Mouse (Mus musculus) ES-E14 (cell line): ENCODE results near the gene Nmnat2. TPM values are rescaled to one million over a fixed set of nuclear protein-coding genes. Genes with fewer than 3 reads are reported as not detected.
"Not testable (repeated sequence)": the region's sequence is repeated elsewhere in the genome, so short reads cannot be mapped to it uniquely, and the experiment has no call there.

Experiments
- DNase-seq: peaks from one replicate; pipeline ENCODE4 v3.0.0-alpha.2; 2013; ENCODE audit warnings: low read depth, low spot score
- H3K27ac ChIP-seq: 2 replicates; pipeline ENCODE4 v1.5.1; 2012; ENCODE audit warnings: low read depth, mild to moderate bottlenecking, low read length, moderate library complexity, mixed read lengths; ENCODE audit not compliant: poor library complexity, insufficient read depth, severe bottlenecking
- H3K36me3 ChIP-seq: 2 replicates; pipeline ENCODE4 v1.6.1; 2012; ENCODE audit warnings: mild to moderate bottlenecking, low read length, moderate library complexity, mixed read lengths; ENCODE audit not compliant: control insufficient read depth, poor library complexity, insufficient read depth, severe bottlenecking
- H3K4me1 ChIP-seq, 2 experiments: fragments of 150-350 bp in 1 of 2; sonication (generic) in 1 of 2; 2 replicates each; pipeline ENCODE4 v1.6.1; 2012; ENCODE audit warnings: low read length in 2 of 2, mild to moderate bottlenecking in 1 of 2, mixed read lengths in 1 of 2; ENCODE audit not compliant: control insufficient read depth in 2 of 2, insufficient read depth in 2 of 2, poor library complexity in 1 of 2
- H3K4me3 ChIP-seq, 2 experiments: fragments of 150-350 bp in 1 of 2; sonication (generic) in 1 of 2; 2 replicates each; pipeline ENCODE4 v1.5.1; 2012; ENCODE audit warnings: low read length in 2 of 2, low read depth in 1 of 2, mild to moderate bottlenecking in 1 of 2, mixed read lengths in 1 of 2; ENCODE audit not compliant: insufficient read depth in 1 of 2, poor library complexity in 1 of 2, severe bottlenecking in 1 of 2
- H3K9ac ChIP-seq: 2 replicates; pipeline ENCODE4 v1.6.1; 2012; ENCODE audit warnings: low read depth, mild to moderate bottlenecking, low read length, mixed read lengths; ENCODE audit not compliant: poor library complexity, insufficient read depth, severe bottlenecking
- H3K9me3 ChIP-seq: fragments of 150-350 bp; sonication (generic); 2 replicates; pipeline ENCODE4 v1.6.1; 2012; ENCODE audit warnings: low read depth, mild to moderate bottlenecking, low read length; ENCODE audit not compliant: control insufficient read depth, insufficient read depth
- CHD2 ChIP-seq: IDR thresholded peaks from 2 replicates; pipeline ENCODE4 v1.6.1; 2014; ENCODE audit warnings: mild to moderate bottlenecking, low read depth, low read length, inconsistent platforms
- HCFC1 ChIP-seq: IDR thresholded peaks from 2 replicates; pipeline ENCODE4 v1.6.1; 2012; ENCODE audit warnings: low read length, inconsistent platforms, borderline replicate concordance; ENCODE audit not compliant: insufficient read depth
- MAFK ChIP-seq: IDR thresholded peaks from 2 replicates; pipeline ENCODE4 v1.6.1; 2014; ENCODE audit warnings: mild to moderate bottlenecking, low read depth, low read length, inconsistent platforms; ENCODE audit not compliant: insufficient read depth
- ZC3H11A ChIP-seq: IDR thresholded peaks from 2 replicates; pipeline ENCODE4 v1.6.1; 2012; ENCODE audit warnings: low read depth, mild to moderate bottlenecking, inconsistent platforms, low read length, borderline replicate concordance
- ZNF384 ChIP-seq: IDR thresholded peaks from 2 replicates; pipeline ENCODE4 v1.6.1; 2012; ENCODE audit warnings: low read depth, low read length, inconsistent platforms
- in situ Hi-C, 2 experiments: fragments of 600-800 bp; cut with MboI; formaldehyde crosslinking; loops; one replicate each; pipeline ENCODE4 v1.15.1; 2025; ENCODE audit warnings: low sequenced_read_pairs in 2 of 2, inconsistent platforms in 1 of 2; ENCODE audit not compliant: unreplicated experiment in 2 of 2
- total RNA-seq: library from RNA; depleted of rRNA; stranded (reverse); fragments of 300-350 nt; gene quantifications from 2 replicates; pipeline ENCODE4 v1.2.3, GENCODE M21; 2012

Gene Nmnat2
- total RNA-seq, 1 experiment, result 24.8 TPM

- peaks cover 0 to 5% of the 10 kb centered on the region in 2 experiments; a peak in 1 of 4 replicates for H3K4me1 ChIP-seq
- H3K9ac ChIP-seq, result no peak overlapping the region
- H3K9me3 ChIP-seq, result no peaks in the 10 kb centered on the region
- in situ Hi-C loops, result loop anchor here (25.0 kb wide), 1 partner anchor 289 kb away; no protein-coding TSS in a partner anchor
- TF ChIP-seq ZNF384, result no peak
- TF ChIP-seq ZC3H11A, result no peak
- TF ChIP-seq HCFC1, result no peak
- TF ChIP-seq MAFK, result no peak
- TF ChIP-seq CHD2, result no peak
- H3K4me3 ChIP-seq, result no peak overlapping the region
- H3K36me3 ChIP-seq, result peaks cover 9% of the 10 kb centered on the region
- no peak overlapping the region for H3K27ac ChIP-seq
- no peak for DNase-seq
Observed at GRCm38 (mm10) chr1:153075955-153076354, 121.2 kb downstream of the Nmnat2 start.

- DNase-seq, H3K36me3 ChIP-seq, H3K27ac ChIP-seq, H3K9me3 ChIP-seq: not testable (repeated sequence)
- in situ Hi-C loops, result loop anchor here (25.0 kb wide), 1 partner anchor 296 kb away; no protein-coding TSS in a partner anchor
- Histone ChIP-seq H3K9ac (peak overlapping the region; percentile 54; the same call in 1 of the 2 replicates), H3K4me1 (peaks cover 6 to 17% of the 10 kb centered on the region in 2 experiments; a peak in 3 of 4 replicates), H3K4me3 (peak overlapping the region; percentile 40 to 54)
Observed at GRCm38 (mm10) chr1:153083233-153083632, 128.4 kb downstream of the Nmnat2 start.

GRCm38 (mm10) chr1:153084191-153084590 is 129.4 kb downstream of the Nmnat2 start:
- H3K9ac ChIP-seq, result no peak overlapping the region
- in situ Hi-C loops, result loop anchor here (25.0 kb wide), 1 partner anchor 297 kb away; no protein-coding TSS in a partner anchor
- H3K27ac ChIP-seq, result peak overlapping the region; percentile 8; the same call in 1 of the 2 replicates

GRCm38 (mm10) chr1:153085198-153085597 is 130.4 kb downstream of the Nmnat2 start:
- H3K27ac ChIP-seq, result no peak overlapping the region
- H3K4me1 ChIP-seq, result peaks cover 6 to 17% of the 10 kb centered on the region in 2 experiments; a peak in 3 of 4 replicates
- H3K4me3 ChIP-seq, result no peak overlapping the region
- in situ Hi-C loops, result loop anchor here (25.0 kb wide), 1 partner anchor 298 kb away; no protein-coding TSS in a partner anchor
- DNase-seq, result no peak
- H3K36me3 ChIP-seq, result no peaks in the 10 kb centered on the region
- H3K9ac ChIP-seq, result no peak overlapping the region
- TF ChIP-seq HCFC1 (no peak), ZC3H11A (no peak), MAFK (no peak), ZNF384 (no peak), CHD2 (no peak)
- H3K9me3 ChIP-seq, result no peaks in the 10 kb centered on the region

More at GRCm38 (mm10) chr1:153084191-153084590, 129.4 kb downstream of the Nmnat2 start:
- no peak overlapping the region for H3K4me3 ChIP-seq
- H3K9me3 ChIP-seq, result no peaks in the 10 kb centered on the region
- H3K36me3 ChIP-seq, result no peaks in the 10 kb centered on the region
- DNase-seq, result no peak
- TF ChIP-seq ZC3H11A (no peak), CHD2 (no peak), ZNF384 (no peak), MAFK (no peak), HCFC1 (no peak)
- peaks cover 6 to 17% of the 10 kb centered on the region in 2 experiments; a peak in 3 of 4 replicates for H3K4me1 ChIP-seq

GRCm38 (mm10) chr1:153087771-153088170 is 133.0 kb downstream of the Nmnat2 start:
- no peak overlapping the region for H3K4me3 ChIP-seq
- no peak overlapping the region for H3K9ac ChIP-seq
- DNase-seq, result no peak
- no peak overlapping the region for H3K27ac ChIP-seq
- TF ChIP-seq ZC3H11A (no peak), ZNF384 (no peak), MAFK (no peak), HCFC1 (no peak), CHD2 (no peak)
- H3K9me3 ChIP-seq, result no peaks in the 10 kb centered on the region
- H3K36me3 ChIP-seq, result no peaks in the 10 kb centered on the region
- peaks cover 12 to 27% of the 10 kb centered on the region in 2 experiments; a peak in 3 of 4 replicates for H3K4me1 ChIP-seq
- in situ Hi-C loops, result loop anchor here (25.0 kb wide), 1 partner anchor 300 kb away; no protein-coding TSS in a partner anchor
